Mouse (Mus musculus) urinary bladder, postnatal 36 days (tissue): ENCODE measurements around the gene 4930524B15Rik.
"Not testable (repeated sequence)": the region's sequence is repeated elsewhere in the genome, so short reads cannot be mapped to it uniquely, and the experiment has no call there.

Experiments
- DNase-seq, 2 experiments: peaks; one replicate each; pipeline ENCODE4 v3.0.0; 2022; ENCODE audit warnings: low spot score in 2 of 2, mixed read lengths in 1 of 2

4930524B15Rik gene

GRCm38 (mm10) chr11:31984786-31985185 lies 19.4 kb downstream of the 4930524B15Rik start:
- DNase-seq = no peak

DNA sequence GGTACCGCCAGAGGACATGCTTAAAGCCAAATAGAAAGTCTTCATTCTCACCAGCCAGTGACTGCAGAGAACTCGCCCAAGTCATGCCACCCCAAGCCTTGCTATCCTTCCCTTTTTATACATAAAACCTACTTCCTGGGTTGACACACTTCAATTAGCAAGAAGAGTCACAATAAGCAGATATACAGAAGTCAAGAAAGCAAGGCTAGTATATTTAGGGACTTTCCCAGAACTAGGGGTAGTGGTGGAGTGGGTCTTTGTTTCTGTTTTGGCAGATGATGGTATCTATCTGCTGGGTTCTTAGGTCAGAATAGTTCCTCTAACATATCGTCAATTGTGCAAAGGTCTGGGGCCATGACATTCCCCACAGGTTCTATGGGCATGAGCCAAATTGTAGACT lies 27.1 kb downstream of the 4930524B15Rik start:
- DNase-seq = no peak

GRCm38 (mm10) chr11:31999716-32000115 lies 34.3 kb downstream of the 4930524B15Rik start:
- no peak for DNase-seq

DNA sequence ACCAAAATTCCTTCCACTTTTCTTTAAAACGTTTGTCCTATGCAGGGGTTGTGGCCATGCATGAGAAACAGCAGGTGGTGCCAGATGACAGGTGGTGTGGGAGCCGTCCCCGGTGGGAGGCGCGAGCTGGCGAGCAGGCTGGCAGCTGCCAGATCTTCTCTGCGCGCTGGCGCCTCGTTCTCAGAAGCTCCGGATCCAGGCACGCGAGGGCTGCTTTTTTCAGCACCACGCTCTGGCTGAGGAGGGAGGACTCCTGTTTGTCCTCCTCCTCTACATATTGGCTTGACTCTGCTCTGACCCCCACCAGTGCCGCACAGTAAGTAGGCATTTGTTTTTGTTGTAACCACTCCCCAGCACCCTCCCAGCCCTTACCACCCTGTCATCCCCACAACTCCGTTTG lies 34.9 kb downstream of the 4930524B15Rik start, which contains the start of gene Nsg2:
TSS of gene Nsg2 (plus strand) at position 183 of the 400 bp plus-strand sequence.
- peak; percentile 38 to 65 for DNase-seq

DNA sequence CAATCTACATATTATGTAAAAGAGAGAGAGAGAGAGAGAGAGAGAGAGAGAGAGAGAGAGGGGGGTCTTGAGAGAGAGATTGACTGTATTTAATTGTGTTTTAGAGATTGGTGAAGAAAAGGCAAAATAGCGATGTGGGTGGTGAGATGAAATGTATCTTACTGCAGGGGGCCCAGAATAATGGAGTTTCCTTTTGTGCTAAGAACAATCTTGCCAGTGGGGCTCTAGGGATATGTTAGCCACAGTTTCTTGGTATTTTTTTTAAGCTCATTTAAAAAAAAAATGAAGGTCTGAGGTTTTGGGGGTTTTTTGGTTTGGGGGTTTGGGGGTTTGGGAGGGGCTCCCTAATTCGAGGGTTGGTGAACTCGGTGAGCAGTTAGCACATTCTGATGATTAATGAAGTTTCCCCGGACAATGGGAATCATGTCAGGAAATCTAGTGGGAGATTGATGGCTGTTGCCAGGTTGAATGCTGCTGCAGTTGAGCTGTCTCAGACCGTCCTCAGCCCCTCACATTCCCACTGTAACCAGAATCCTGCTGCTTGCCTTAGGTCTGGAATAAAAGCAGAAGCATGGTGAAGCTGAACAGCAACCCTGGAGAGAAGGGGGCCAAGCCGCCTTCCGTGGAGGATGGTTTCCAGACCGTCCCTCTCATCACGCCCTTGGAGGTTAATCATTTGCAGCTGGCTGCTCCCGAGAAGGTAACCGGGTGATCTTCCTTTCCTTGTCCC lies 36.0 kb downstream of the 4930524B15Rik start:
- DNase-seq = no peak

- DNase-seq = no peak
Measured at GRCm38 (mm10) chr11:32002670-32003072, 37.3 kb downstream of the 4930524B15Rik start.

DNA sequence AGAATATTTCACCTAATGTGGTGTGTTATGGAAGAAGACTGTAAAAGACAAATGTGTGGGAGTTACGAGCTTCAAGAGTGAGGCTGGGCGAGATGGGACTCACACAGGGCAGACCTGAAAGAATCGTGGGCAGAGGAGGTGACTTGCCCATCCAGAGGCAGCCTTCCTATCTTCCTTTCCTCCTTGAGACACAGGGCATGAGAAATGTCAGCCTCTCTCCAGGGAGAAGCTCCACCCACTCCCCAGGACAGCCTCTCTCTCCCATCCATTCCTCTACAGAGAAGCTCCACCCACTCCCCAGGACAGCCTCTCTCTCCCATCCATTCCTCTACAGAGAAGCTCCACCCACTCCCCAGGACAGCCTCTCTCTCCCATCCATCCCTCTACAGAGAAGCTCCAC lies 42.7 kb downstream of the 4930524B15Rik start:
- DNase-seq = not testable (repeated sequence)

DNA sequence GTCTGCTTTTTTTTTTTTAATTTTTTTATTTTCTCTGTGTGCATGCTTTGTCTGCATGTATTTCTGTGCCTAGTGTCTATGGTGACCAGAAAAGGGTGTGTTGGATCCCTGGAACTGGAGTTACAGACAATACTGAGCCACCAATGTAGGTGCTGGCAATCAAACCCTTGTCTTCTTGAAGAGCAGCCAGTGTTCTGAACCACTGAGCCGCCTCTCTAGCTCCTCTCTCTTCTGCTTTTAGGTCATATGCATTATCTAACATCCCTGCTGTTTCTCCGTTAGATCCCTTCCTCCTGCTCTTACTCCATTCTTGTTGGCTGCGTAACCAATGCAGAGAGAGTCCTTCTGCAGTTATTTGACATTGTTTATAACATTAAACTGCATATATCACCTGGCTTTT lies 43.5 kb downstream of the 4930524B15Rik start:
- DNase-seq = no peak

DNA sequence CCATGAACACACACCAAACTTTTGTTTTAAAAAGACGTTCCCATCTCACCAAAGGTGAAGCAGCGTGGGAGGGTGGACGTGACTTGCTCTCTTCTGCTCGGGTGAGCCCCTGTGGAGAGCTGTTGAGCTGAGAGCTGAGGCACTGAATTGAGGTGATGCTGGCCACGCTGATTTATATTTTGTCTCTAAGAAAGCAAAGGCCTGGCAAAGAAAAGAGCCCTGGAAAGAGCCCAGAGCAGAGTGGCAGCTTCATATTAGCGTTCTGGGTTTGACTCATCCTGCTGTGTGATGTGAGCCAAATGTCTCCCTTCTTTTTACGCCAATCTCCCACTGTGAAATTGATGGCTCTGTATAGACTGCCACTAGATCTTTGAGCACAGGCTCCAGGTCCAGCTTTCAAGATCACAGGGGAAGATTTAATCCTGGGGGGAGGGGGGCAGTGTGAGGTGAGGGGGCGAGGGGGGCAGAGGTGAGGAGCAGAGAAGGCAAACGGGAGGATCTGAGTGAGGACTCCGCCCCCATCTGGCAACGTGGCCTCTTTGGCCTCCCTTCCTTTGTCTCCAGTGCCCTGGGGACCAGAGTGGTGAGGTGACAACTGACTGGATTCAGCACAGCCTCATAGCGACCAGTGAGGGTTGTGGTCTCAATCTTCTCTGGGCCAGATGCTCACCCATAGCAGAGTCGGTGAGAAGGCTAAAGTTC lies 44.7 kb downstream of the 4930524B15Rik start:
- DNase-seq = no peak

DNA sequence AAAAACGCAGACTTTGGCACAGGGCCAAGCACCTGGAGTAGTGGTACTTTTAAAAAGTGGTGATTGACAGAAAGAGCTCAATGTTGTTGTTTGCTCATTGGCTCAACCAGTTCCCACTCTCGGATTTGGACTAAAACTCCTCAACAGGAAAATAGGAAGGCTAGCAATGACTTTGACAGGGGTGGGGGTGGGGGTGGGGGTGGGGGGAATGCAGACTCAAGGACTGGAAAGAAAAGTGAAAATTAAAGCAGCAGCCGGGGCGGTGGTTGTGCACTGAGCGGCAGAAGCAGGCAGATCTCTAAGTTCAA lies 45.2 kb downstream of the 4930524B15Rik start:
- DNase-seq = no peak

DNA sequence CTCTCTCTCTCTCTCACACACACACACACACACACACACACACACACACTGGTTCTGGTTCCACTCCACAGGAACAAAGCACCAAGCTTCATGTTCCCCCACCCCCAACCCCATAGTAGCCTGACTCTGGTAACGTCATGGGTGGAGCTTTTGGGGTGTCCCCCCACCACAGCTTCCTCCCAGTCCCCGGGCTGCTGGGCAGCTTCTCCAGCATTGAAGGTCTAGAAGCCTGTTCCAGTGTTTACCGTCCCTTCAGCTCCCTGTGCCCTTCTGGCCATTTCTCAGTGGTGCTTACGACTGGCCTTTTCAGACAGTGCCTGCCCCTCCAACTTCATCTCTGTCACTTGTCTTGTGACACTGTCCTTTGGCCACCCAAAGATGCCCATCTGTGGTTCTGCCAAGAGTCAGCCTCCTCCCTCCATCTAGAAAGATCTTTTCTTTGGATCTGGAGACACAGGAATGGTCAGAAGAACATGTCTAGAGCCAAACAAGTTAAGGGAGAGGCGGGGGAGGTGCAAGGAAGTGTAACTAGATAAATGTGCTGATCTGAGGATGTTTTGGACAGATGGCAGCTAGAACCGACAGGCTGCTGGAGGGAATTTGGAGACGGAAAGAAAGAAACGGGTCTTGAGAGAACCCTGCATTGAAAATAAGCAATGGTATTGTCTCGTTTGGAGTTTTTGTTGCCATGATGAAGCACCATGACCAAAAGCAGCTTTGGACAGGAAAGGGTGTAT lies 46.6 kb downstream of the 4930524B15Rik start:
- no peak for DNase-seq

- no peak for DNase-seq
Measured at GRCm38 (mm10) chr11:32013014-32013427, 47.6 kb downstream of the 4930524B15Rik start.

- no peak for DNase-seq
Measured at GRCm38 (mm10) chr11:32013561-32013960, 48.2 kb downstream of the 4930524B15Rik start.

GRCm38 (mm10) chr11:32018201-32018600 lies 52.8 kb downstream of the 4930524B15Rik start:
- DNase-seq = no peak

DNA sequence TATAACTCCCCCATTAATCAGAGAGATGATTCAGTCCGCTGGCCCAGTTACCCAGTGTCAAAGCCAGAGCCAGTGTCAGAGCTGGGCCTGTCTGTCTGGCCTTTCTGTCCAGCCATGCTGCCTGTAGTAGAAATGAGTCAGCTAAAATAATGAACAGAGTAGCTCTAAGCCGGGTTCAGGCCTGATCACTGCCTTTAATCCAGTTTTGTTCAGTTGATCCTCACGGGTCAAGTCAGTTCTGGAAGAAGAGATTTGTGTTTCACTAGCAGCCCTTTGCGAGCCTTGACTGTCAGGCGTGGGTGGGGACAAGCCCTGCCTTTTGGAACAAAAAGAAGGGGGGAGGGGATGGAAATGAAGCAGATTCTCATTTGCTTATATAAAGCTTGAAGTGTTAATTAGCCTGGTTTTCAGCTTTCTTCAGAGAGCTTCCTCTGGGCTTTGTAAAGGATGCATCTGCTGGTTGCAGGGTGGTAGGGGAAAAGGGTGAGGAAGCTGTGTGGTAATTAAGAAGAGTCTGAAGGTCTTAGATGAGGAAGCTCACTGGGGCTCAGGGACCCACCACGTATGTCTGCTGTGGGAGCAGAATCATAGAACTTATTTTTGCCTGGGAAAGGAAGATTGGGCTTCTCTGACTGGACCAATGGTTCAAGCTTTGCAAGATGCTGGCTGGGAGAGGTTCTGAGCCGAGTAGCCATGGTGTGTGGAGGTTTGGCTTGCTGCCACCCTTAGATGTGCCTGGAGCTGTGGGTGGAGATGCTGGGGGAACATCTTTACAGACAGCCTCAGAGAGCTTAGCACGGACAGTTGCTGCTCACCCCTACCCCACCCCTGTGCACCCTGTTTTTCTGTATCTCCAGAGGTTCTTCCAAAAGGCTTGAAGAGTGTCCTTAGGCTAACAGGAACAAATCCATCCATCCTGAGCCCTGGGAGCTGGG lies 54.9 kb downstream of the 4930524B15Rik start:
- peak in 1 of 2 experiments; percentile 28 for DNase-seq

DNA sequence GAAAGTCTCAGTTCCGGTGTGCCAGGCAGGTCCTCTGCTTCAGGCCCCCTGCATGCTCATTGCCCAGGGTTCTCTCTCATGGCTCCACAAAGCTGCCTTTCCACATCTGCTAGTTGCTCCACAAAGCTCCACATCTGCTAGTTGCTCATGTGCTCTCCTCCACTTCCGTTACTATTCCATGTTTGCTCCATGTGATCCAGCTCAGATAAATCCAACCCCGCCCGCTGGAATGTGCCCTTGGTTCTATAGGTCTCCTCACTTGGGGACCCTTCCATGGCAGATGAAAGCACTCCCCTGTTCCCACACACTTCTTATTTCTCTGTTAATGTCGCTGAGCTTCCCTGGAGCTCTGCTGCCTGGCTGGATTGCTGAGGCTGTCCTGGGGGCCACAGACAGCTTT lies 61.2 kb downstream of the 4930524B15Rik start:
- no peak for DNase-seq

GRCm38 (mm10) chr11:32027474-32028342 lies 62.3 kb downstream of the 4930524B15Rik start:
- no peak for DNase-seq

- DNase-seq = no peak
Measured at GRCm38 (mm10) chr11:32028605-32029004, 63.2 kb downstream of the 4930524B15Rik start.
